Mouse (Mus musculus): ENCODE data around the gene Myadml2. TPM values are rescaled to one million over a fixed set of nuclear protein-coding genes. Genes with fewer than 3 reads are reported as not detected.

The Myadml2 gene
- polyA plus RNA-seq, 1 experiment from 2014 or later = 0.90 TPM

DNA sequence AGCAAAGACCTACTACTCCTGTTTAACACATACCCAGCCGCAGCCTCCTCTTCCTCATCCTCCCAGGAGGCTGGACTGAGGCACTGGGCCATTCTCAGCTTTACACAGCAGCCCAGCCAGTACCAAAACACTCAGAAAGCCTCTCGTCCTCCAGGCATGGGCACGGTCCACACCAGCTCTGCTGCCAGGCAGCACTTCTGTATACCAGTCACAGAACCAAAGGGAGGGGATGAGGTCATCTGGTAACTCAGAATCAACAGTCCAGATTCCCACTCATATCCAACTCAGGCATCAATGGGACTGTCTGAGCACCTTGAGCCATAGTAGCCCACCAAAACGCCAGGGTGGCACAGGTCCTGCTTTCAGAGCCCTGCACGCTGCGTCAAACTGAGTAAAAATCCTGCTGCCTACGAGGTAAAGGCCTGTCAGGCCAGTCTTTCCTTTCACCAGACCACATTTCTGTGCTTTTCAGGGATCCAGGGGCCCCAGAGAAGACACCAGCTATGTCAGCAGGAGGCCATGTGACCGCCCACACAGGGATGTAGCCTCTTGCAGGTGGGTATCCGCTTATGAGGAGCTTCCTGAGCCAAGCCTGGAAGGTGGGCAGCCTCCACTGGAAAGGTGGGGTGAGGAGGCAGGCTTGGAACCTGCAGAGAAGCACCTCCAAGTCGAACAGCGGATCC, 21.0 kb downstream of the Myadml2 start:
- H3K27me3 ChIP-seq (replicated peaks) = no peaks in the 10 kb centered on the region
- H3K9me3 ChIP-seq = no peaks in the 10 kb centered on the region
- no peak overlapping the region for H3K4me3 ChIP-seq
- H3K9ac ChIP-seq = no peak overlapping the region
- no peak overlapping the region for H3K4me2 ChIP-seq
- H3K4me1 ChIP-seq = peaks cover 44% of the 10 kb centered on the region
- 91% methylated on average over 11 of the region's 11 CpGs for WGBS
- ATAC-seq (replicated peaks) = no peak
- peaks cover 18% of the 10 kb centered on the region; the same call in 1 of the 2 replicates for H3K36me3 ChIP-seq (replicated peaks)
- no peak overlapping the region for H3K27ac ChIP-seq

DNA sequence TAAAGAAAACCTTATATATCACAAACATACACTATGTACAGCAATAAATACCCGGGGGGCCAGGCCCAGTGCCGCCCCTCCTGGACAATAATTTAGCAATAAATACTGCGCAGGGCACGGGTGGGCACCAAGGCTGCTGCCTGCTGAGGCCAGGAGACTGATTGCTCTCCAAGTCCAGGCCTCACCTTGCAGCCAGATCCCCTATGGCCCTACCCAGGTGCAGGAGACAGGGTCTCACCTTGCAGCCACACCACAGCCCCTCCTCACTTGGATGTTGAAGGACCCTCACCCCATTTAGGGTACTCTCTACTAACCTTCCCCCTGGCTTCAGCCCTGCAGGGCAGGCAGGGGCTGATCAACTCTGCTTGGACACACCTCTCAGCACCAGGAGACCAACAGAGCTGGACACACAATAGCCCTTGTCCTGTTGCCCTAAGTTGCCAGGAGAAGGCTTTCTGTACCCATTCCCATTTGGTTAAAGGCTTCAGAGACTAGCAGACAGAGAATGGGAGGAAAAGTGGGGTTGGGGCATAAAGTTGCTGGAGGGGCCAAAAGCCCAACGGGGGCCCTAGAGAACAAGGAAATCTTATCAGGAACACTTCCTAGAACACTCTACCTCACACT, 22.7 kb downstream of the Myadml2 start, which contains the start of gene Sirt7:
Gene Sirt7 (minus strand): TSS at position 89 of the 624 bp plus-strand sequence.
- 25% methylated on average over 5 of the region's 5 CpGs for WGBS
- Histone ChIP-seq H3K4me1 (peaks cover 29% of the 10 kb centered on the region), H3K9me3 (no peaks in the 10 kb centered on the region), H3K9ac (peak within 1 kb of the TSS; percentile 74), H3K4me2 (peak within 1 kb of the TSS; percentile 99), H3K27me3 (replicated peaks) (no peaks in the 10 kb centered on the region), H3K4me3 (peak within 1 kb of the TSS; percentile 88), H3K27ac (peak within 1 kb of the TSS; percentile 77), H3K36me3 (replicated peaks) (peaks cover 31% of the 10 kb centered on the region)
- ATAC-seq (replicated peaks) = peak; percentile 54

- no peaks in the 10 kb centered on the region for H3K27me3 ChIP-seq (replicated peaks)
- H3K4me1 ChIP-seq = peaks cover 23% of the 10 kb centered on the region
- peak overlapping the region; percentile 88 for H3K4me3 ChIP-seq
- H3K9me3 ChIP-seq = no peaks in the 10 kb centered on the region
- peak overlapping the region; percentile 77 for H3K27ac ChIP-seq
- peak overlapping the region; percentile 99 for H3K4me2 ChIP-seq
- H3K36me3 ChIP-seq (replicated peaks) = peaks cover 36% of the 10 kb centered on the region
- peak overlapping the region; percentile 74 for H3K9ac ChIP-seq
- under 1% methylated on average over 53 of the region's 53 CpGs for WGBS
- peak; percentile 79 for ATAC-seq (replicated peaks)
Measured at GRCm38 (mm10) chr11:120624680-120625111, 23.3 kb downstream of the Myadml2 start.

GRCm38 (mm10) chr11:120623961-120624679, 23.8 kb downstream of the Myadml2 start:
- Histone ChIP-seq H3K4me1 (peaks cover 19% of the 10 kb centered on the region), H3K27me3 (replicated peaks) (no peaks in the 10 kb centered on the region), H3K27ac (peak overlapping the region; percentile 77), H3K4me3 (peak overlapping the region; percentile 88), H3K9ac (peak overlapping the region; percentile 74), H3K36me3 (replicated peaks) (peaks cover 35% of the 10 kb centered on the region), H3K9me3 (no peaks in the 10 kb centered on the region), H3K4me2 (peak overlapping the region; percentile 99)
- 13% methylated on average over 30 of the region's 30 CpGs for WGBS
- ATAC-seq (replicated peaks) = peak; percentile 62

GRCm38 (mm10) chr11:120622805-120623204, 25.2 kb downstream of the Myadml2 start:
- H3K9ac ChIP-seq = no peak overlapping the region
- H3K4me2 ChIP-seq = no peak overlapping the region
- no peak overlapping the region for H3K4me3 ChIP-seq
- ATAC-seq (replicated peaks) = no peak
- H3K27me3 ChIP-seq (replicated peaks) = no peaks in the 10 kb centered on the region
- H3K27ac ChIP-seq = no peak overlapping the region
- H3K36me3 ChIP-seq (replicated peaks) = peaks cover 37% of the 10 kb centered on the region
- WGBS = 93% methylated on average over 6 of the region's 6 CpGs
- H3K4me1 ChIP-seq = peaks cover 22% of the 10 kb centered on the region
- no peaks in the 10 kb centered on the region for H3K9me3 ChIP-seq

DNA sequence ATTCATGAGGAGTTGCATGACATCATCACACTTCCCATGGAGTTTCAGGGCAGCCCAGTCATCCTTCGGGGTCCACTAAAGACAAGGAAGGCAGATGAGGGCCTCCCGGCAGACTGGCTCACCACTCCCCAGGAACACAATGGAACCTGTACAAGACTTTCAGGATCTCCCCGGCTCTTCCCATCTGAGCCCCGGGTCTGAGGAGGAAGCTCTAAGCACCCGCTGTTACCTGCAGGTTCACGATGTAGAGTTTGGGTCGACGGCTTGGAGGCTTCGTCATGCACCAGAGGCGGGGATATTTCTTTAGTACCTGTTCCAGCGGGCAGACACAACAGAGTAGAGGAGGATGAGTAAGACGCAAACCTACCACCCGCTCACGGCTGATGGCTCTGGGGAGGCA, 27.8 kb downstream of the Myadml2 start:
- Histone ChIP-seq H3K36me3 (replicated peaks) (peaks cover 33% of the 10 kb centered on the region), H3K9me3 (no peaks in the 10 kb centered on the region), H3K4me3 (no peak overlapping the region), H3K27ac (no peak overlapping the region), H3K27me3 (replicated peaks) (no peaks in the 10 kb centered on the region), H3K9ac (no peak overlapping the region), H3K4me2 (no peak overlapping the region), H3K4me1 (peaks cover 38% of the 10 kb centered on the region)
- ATAC-seq (replicated peaks) = no peak
- 93% methylated on average over 14 of the region's 14 CpGs for WGBS

DNA sequence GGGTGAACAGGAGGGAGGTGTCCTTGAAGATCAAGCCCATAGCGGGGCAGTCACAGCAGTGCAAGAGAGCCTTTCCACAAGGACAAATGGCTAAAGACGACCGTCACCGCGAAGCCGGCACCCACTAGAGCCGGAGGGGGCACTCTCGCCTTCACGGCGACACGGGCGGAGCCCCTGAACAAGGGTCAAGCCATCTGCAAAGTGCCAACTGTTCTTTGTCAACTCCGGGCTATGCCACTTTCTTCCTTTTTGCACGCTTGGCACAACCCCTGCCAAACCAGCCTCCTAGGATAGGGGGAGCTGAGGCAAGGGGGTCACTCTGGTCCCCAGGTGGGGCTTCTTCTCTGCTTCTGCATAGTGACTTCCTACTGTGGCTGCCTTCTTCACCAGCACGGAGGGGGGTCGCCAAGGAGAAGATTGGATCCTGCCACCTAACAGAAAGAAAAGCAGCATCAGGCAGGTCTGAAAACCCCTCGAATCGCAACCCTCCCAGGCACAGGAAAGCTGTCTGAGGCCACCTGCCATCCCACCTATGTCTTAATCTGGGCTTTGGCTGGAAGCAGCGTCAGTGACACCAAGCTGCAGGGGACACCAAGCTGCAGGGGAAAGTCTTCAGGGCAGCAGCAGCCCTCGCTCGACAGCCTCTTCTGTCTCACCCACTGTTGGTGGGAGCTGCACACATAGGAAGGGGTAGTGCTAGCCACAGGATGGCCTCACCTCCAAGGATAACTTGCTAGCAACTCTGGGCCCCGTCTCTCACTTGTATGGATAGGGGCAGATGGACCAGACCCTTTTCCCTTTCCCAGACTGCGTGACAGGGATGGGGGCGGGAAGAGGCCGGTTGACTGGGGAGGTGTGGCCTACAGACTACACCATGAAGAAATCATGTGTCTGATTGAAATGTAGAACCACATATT, 29.1 kb downstream of the Myadml2 start:
- H3K27ac ChIP-seq = 0 out of 2 replicates have a peak overlapping the region, but pooled peaks have one; percentile 91
- no peak overlapping the region for H3K9ac ChIP-seq
- H3K27me3 ChIP-seq (replicated peaks) = no peaks in the 10 kb centered on the region
- ATAC-seq (replicated peaks) = no peak
- peaks cover 31% of the 10 kb centered on the region for H3K4me1 ChIP-seq
- WGBS = 95% methylated on average over 25 of the region's 25 CpGs
- H3K36me3 ChIP-seq (replicated peaks) = peaks cover 33% of the 10 kb centered on the region
- H3K4me2 ChIP-seq = no peak overlapping the region
- H3K4me3 ChIP-seq = no peak overlapping the region
- H3K9me3 ChIP-seq = no peaks in the 10 kb centered on the region

GRCm38 (mm10) chr11:120617519-120618112, 30.3 kb downstream of the Myadml2 start, which contains the start of gene Pcyt2:
Gene Pcyt2 (minus strand): TSS chr11:120617936.
- under 1% methylated on average over 56 of the region's 56 CpGs for WGBS

GRCm38 (mm10) chr11:120616617-120617294, 31.2 kb downstream of the Myadml2 start:
- peak overlapping the region; percentile 73 for H3K4me3 ChIP-seq
- no peak for ATAC-seq (replicated peaks)
- WGBS = 55% methylated on average over 4 of the region's 4 CpGs

More at GRCm38 (mm10) chr11:120617519-120618112, 30.3 kb downstream of the Myadml2 start, which contains the start of gene Pcyt2:
- Histone ChIP-seq H3K4me1 (peaks cover 24% of the 10 kb centered on the region), H3K9ac (peak within 1 kb of the TSS; percentile 84), H3K27me3 (replicated peaks) (no peaks in the 10 kb centered on the region), H3K36me3 (replicated peaks) (peaks cover 32% of the 10 kb centered on the region), H3K9me3 (no peaks in the 10 kb centered on the region), H3K4me2 (peak within 1 kb of the TSS; percentile 74), H3K4me3 (peak within 1 kb of the TSS; percentile 73), H3K27ac (peak within 1 kb of the TSS; percentile 91)
- ATAC-seq (replicated peaks) = peak; percentile 95

GRCm38 (mm10) chr11:120615606-120616203, 32.3 kb downstream of the Myadml2 start:
- Histone ChIP-seq H3K9me3 (no peaks in the 10 kb centered on the region), H3K9ac (no peak overlapping the region), H3K36me3 (replicated peaks) (peaks cover 23% of the 10 kb centered on the region), H3K4me3 (no peak overlapping the region), H3K4me1 (peaks cover 24% of the 10 kb centered on the region), H3K27me3 (replicated peaks) (no peaks in the 10 kb centered on the region), H3K4me2 (no peak overlapping the region), H3K27ac (no peak overlapping the region)
- WGBS = 89% methylated on average over 11 of the region's 11 CpGs
- ATAC-seq (replicated peaks) = no peak

More at GRCm38 (mm10) chr11:120616617-120617294, 31.2 kb downstream of the Myadml2 start:
- Histone ChIP-seq H3K27me3 (replicated peaks) (no peaks in the 10 kb centered on the region), H3K9ac (peak overlapping the region; percentile 84), H3K9me3 (no peaks in the 10 kb centered on the region), H3K4me1 (peaks cover 24% of the 10 kb centered on the region), H3K27ac (peak overlapping the region; percentile 91), H3K4me2 (peak overlapping the region; percentile 74), H3K36me3 (replicated peaks) (peaks cover 24% of the 10 kb centered on the region)
